Mouse (Mus musculus) cortical plate, adult 2 months (tissue): ENCODE data around the gene Tcf7l1. TPM values are rescaled to one million over a fixed set of nuclear protein-coding genes. Genes with fewer than 3 reads are reported as not detected.

ENCODE experiments used
- H3K27ac ChIP-seq: fragments of 200-500 bp; 2 replicates; pipeline ENCODE4 v1.5.1; 2012; ENCODE audit warnings: low read length, control low read depth, inconsistent platforms; ENCODE audit not compliant: insufficient read depth
- H3K4me1 ChIP-seq: fragments of 200-500 bp; 2 replicates; pipeline ENCODE4 v1.6.1; 2011; ENCODE audit warnings: low read length; ENCODE audit not compliant: control insufficient read depth, insufficient read depth
- H3K4me3 ChIP-seq: fragments of 200-500 bp; 2 replicates; pipeline ENCODE4 v1.5.1; 2011; ENCODE audit warnings: mild to moderate bottlenecking, low read length, control low read depth; ENCODE audit not compliant: insufficient read depth
- CTCF ChIP-seq: fragments of 200-500 bp; IDR thresholded peaks from 2 replicates; pipeline ENCODE4 v1.5.1; 2011; ENCODE audit warnings: mild to moderate bottlenecking, control low read depth, low read length; ENCODE audit not compliant: insufficient read depth; ENCODE audit errors: extremely low read depth
- POLR2A ChIP-seq: fragments of 200-500 bp; IDR thresholded peaks from 2 replicates; pipeline ENCODE4 v1.6.1; 2011; ENCODE audit warnings: mild to moderate bottlenecking, low read length, control low read depth; ENCODE audit not compliant: insufficient read depth; ENCODE audit errors: extremely low read depth
- polyA plus RNA-seq: library from polyadenylated mRNA; depleted of rRNA; stranded (reverse); fragments of >200 nt; gene quantifications from 2 replicates; pipeline ENCODE4 v1.2.3, GENCODE M21; 2012

Tcf7l1 gene
- polyA plus RNA-seq, 1 experiment = 3.7 TPM

DNA sequence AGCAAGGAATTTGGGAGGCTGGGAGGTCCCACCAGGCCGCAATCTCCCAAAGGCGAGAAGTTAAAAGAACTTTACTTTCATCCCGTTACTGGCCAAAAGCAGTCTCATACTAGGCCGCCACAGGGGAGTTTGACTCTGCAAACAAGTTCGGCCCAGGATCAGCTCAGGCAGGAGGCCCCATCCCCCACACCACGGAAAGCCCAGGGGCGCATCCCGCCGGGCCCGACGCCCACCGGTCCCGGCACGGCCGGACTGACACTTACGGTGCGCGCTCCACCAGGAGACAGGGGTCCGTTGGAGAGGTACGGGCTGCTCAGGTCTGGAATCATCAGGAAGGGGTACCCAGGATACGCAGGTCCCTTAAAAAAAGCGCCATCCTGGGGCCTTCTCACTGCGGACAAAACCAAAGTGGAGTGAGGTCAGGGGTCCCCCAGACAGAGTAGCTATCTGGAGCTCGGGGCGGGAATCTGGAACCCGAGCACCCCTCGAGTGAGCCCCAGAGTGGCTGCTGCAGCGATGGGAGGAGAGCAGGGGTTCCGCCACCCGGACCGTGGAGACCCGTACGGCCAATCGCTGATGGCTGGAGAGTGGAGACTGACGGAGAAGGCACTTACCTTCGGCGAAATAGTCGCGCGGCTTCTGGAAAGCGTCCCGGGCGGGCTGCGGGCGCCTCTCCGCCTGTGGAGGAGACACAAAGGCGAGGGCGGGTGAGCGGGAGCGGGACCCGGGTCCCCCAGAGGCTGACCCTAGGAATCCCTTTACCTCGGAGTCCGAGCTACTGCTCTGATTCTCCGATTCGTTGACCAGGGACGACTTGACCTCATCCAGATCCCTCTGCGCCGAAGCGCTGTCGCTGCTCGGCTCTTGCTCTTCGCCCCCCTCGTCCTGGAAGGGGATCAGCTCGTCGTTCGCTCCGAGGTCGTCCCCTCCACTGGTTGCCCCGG, 834 bp downstream of the Tcf7l1 start:
- Histone ChIP-seq H3K4me1 (peaks cover 4% of the 10 kb centered on the region), H3K27ac (0 out of 2 replicates have a peak overlapping the region, but pooled peaks have one; percentile 3), H3K4me3 (peak overlapping the region; percentile 40)
- TF ChIP-seq CTCF = no peak
- TF ChIP-seq POLR2A = no peak

DNA sequence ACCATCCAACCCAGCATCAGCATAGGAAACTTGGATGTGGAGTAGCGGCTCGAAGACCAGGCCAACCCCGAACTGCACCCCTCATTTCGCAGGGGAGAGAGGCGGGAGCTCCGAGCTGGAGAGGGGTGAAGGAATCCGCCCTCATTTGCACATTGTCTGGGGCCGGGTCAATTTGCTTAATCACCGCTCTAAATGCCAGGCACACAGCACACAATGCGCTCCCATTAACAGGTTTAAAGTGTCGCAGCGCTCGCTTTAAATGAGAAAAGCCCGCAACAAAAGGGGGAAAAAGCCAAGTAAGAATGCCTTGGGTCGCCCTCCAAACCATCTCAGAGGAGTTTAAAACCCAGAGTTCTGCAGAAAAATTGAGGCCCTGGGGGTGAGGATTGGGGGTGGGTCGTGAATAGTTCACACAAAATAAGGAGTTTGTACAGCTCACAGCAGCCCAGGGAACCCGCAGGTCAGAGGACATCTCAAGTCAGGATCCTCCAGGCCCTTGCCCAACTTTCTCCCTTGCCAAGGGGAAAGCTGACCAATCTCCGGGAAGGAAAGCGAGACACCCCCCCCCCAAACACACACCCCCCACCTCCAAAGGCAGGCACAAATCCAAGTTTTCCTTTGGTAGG, 1.6 kb downstream of the Tcf7l1 start:
- no peak overlapping the region for H3K27ac ChIP-seq
- no peak for TF ChIP-seq POLR2A
- no peak for TF ChIP-seq CTCF
- peaks cover 4% of the 10 kb centered on the region for H3K4me1 ChIP-seq
- H3K4me3 ChIP-seq = peak overlapping the region; percentile 40

DNA sequence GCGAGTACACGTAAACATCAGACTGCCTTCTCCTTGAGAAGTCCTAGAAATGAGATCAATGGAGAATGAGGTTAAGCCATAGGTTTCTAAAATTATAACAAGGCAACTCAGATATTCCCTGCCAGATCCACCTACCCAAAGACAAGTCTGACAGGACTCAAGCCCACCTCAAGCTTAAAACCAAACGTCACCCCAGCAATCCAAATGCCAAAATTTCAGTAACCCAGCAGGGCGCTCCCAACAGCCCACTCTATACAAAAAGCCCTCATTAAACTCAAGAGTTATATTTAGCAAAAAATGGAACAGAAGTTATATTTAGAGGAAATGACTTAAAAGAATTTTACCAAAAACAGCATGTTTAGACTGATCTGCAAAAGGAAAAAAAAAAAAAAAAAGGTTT, 5.3 kb downstream of the Tcf7l1 start:
- Histone ChIP-seq H3K27ac (0 out of 2 replicates have a peak overlapping the region, but pooled peaks have one; percentile 54), H3K4me1 (peaks cover 4% of the 10 kb centered on the region), H3K4me3 (no peak overlapping the region)
- TF ChIP-seq CTCF (no peak), POLR2A (no peak)

DNA sequence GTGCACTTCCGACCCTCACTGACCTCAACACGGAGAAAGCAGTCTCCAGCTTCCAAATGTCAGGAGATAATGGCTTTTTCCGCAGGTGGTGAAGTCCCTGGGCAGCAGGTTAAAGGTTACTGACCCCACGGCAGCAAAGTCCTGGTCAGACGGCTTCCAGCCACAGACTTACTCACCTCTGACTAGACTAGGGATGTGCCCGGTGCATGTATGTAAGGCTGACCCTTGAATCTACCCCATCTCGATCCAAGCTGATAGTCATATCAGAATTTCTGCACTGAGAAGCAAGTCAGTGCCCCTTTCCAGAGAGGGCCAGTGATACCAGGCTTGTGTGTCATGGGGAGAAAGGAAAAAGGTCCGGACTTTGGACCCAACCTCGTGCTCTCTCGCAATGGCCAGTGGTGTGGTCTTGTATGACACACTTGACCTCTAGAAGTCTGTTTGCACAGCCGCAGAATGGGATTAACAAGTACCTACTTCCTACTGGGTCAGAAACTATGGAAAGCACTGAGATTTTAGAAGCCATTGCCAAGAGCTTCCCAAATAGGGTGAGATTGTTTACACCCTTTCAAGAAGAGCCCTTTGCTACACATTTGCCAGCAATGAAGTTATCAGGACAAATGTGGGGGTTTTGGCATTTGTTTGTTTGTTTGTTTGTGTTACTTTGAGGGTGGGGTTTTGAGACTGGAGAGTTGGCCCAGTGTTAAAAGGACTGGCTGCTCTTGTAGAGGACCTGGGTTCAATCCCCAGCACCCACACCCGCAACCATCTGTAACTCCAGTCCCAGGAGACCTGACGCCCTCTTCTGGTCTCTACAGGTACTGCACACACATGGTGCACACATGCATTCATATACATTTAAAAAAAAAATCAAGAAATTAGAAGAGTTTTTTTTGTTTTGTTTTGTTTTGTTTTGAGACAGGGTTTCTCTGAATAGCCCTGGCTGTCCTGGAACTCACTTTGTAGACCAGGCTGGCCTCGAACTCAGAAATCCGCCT, 10.0 kb downstream of the Tcf7l1 start:
- no peak for TF ChIP-seq CTCF
- no peak for TF ChIP-seq POLR2A
- no peak overlapping the region for H3K4me3 ChIP-seq
- peaks cover 2% of the 10 kb centered on the region; the same call in 1 of the 2 replicates for H3K4me1 ChIP-seq
- no peak overlapping the region for H3K27ac ChIP-seq

DNA sequence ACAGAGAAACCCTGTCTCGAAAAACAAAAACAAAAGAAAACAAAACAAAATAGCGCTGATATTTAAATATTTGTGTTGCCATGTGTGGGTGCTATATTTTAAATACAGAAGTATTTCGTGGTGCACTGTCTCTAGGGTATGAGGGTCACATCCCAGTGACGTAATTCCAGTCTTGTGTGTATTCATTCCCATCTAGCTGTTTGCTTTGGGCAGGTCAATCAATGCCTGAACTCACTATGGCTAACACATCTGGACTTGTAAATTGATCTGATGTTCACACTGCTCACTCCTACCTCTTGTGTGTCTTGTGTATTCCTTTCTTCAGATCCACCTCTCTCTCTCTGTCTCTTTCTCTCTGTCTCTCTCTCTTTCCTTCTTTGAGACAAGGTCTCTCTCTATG, 11.8 kb downstream of the Tcf7l1 start:
- H3K4me1 ChIP-seq = no peaks in the 10 kb centered on the region
- TF ChIP-seq CTCF (no peak), POLR2A (no peak)
- H3K4me3 ChIP-seq = no peak overlapping the region
- no peak overlapping the region for H3K27ac ChIP-seq

DNA sequence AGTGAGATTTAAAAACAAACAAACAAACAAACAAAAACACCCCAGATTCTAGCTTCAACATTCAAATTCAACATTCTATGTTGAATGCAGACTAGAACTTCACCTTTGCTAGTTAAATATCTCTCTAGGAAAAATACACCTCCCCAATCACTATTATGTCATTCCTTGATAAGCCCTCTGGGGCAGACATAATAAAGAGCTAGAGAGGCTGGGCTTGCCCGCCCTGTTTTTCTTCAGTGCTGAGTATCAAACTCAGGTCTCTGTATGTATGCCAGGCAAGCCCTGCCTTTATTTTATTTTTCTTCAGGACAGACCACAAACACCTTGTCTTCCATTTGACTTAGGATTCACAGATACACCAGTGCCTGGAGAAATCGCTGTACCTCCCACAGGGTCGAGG, 14.8 kb downstream of the Tcf7l1 start:
- TF ChIP-seq CTCF = no peak
- no peak for TF ChIP-seq POLR2A
- Histone ChIP-seq H3K4me3 (no peak overlapping the region), H3K4me1 (no peaks in the 10 kb centered on the region)

DNA sequence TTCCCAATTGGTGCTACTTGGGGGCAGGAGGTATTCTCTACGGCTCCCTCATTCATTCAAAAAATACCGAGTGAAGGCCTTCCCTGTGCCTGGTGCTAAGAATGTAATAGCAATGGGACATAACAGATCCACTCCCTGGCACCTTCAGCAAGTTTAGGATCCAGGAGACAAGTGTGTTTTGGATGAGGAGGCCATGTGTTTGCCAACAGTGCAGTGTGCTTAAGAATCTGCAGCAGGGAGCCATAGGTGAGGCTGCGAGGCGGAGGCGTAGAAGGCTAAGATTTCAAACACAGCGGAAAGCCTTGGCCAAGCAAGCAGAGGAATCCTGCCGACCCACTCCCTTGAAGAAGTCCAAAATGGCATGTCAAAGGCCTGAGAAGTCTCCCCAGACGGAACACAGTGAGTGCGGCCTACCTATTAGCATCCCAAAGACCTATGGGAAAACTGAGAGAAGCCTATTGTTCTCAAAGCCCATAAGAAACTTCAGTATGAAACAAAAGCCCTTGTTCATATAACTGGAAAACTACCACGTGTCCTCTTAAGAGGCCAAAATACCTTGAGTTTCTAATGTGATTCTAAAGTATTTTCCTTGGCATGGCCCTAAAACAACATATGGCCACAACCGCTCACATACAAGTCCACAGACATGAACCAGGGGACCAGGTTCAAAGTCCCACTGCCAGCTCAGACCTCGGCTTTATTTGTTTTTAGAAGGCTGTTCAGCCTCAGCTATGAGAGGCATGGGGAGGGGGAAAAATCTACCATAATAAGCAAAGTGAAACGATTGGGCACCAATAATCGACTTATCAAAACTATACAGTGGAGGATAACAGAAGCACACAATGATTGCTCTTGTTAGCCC, 18.9 kb downstream of the Tcf7l1 start:
- no peak for TF ChIP-seq POLR2A
- TF ChIP-seq CTCF = no peak
- H3K4me3 ChIP-seq = no peak overlapping the region
- H3K27ac ChIP-seq = no peak overlapping the region
- no peaks in the 10 kb centered on the region for H3K4me1 ChIP-seq

More for the DNA sequence above, 14.8 kb downstream of the Tcf7l1 start:
- H3K27ac ChIP-seq = no peak overlapping the region

DNA sequence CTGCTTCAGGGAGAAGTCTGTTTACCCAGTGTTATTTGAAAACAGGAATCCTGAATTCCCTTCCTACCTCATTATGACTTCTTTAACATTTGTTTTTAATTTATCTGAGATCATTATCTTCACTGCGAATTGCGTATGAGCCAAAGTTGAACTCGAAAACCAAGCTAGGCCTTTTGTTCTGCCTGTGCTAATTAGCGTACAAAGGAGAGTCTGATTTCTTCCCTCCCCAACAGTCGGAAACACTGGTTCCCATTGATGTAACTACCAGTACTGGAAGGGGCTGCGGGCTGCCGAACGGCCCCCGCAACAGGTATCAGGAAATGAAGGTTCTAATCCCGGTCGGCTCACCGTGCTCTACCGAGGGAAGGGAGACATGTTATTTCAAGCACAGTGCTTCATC, 19.7 kb downstream of the Tcf7l1 start:
- Histone ChIP-seq H3K4me1 (no peaks in the 10 kb centered on the region), H3K27ac (no peak overlapping the region), H3K4me3 (no peak overlapping the region)
- no peak for TF ChIP-seq POLR2A
- no peak for TF ChIP-seq CTCF

DNA sequence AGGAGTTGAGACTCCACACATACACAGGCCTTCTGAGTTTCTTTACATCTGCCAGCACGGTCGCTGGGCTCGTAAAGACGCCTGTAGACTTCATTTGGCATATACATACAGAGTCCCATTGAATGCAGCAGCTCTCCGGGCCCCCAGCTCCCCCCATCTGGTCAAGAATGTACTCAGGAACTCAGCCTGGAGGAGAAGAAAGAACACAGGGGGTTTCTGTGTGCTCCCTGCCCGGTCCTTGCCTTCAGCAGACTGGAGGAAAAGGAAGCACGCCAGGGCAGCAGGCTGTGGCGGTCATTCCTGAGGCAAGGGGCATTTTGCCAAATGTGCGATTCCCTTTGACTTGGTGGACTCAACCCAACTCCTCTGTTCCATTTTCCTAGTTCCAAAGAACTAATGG, 20.2 kb downstream of the Tcf7l1 start:
- no peak for TF ChIP-seq CTCF
- TF ChIP-seq POLR2A = no peak
- Histone ChIP-seq H3K27ac (no peak overlapping the region), H3K4me1 (no peaks in the 10 kb centered on the region), H3K4me3 (no peak overlapping the region)
